Mouse (Mus musculus): ENCODE data around the gene Fgf14. TPM values are rescaled to one million over a fixed set of nuclear protein-coding genes. Genes with fewer than 3 reads are reported as not detected.
"Not testable (repeated sequence)": the region's sequence is repeated elsewhere in the genome, so short reads cannot be mapped to it uniquely, and the experiment has no call there.

Fgf14 gene
- polyA plus RNA-seq, 1 experiment from 2014 or later = 10.5 TPM

GRCm38 (mm10) chr14:124613473-124613872, 63.5 kb downstream of the Fgf14 start:
- Histone ChIP-seq H3K27me3 (ENCODE audit: control insufficient read depth, insufficient read depth, low read length) (no peaks in the 10 kb centered on the region), H3K36me3 (ENCODE audit: control insufficient read depth, insufficient read depth, low read length) (no peaks in the 10 kb centered on the region), H3K4me2 (no peak overlapping the region), H3K4me1 (ENCODE audit: control insufficient read depth, insufficient read depth, low read length) (no peaks in the 10 kb centered on the region), H3K9ac (ENCODE audit: low read length) (no peak overlapping the region), H3K9me3 (ENCODE audit: control insufficient read depth, low read length) (no peaks in the 10 kb centered on the region), H3K4me3 (ENCODE audit: low read depth, low read length) (no peak overlapping the region), H3K27ac (ENCODE audit: low read depth, low read length) (no peak overlapping the region)
- WGBS = 68% methylated on average over 2 of the region's 2 CpGs
- no peak for DNase-seq (ENCODE audit: low spot score, missing footprints)
- no peak for ATAC-seq (ENCODE audit: low FRiP score)

GRCm38 (mm10) chr14:124606036-124606711, 70.8 kb downstream of the Fgf14 start:
- no peak for ATAC-seq (ENCODE audit: low FRiP score)
- no peaks in the 10 kb centered on the region for H3K27me3 ChIP-seq (ENCODE audit: control insufficient read depth, insufficient read depth, low read length)

GRCm38 (mm10) chr14:124605031-124605743, 71.7 kb downstream of the Fgf14 start:
- no peaks in the 10 kb centered on the region for H3K27me3 ChIP-seq (ENCODE audit: control insufficient read depth, insufficient read depth, low read length)
- H3K4me2 ChIP-seq = no peak overlapping the region
- H3K9me3 ChIP-seq (ENCODE audit: control insufficient read depth, low read length) = no peaks in the 10 kb centered on the region
- no peak overlapping the region for H3K9ac ChIP-seq (ENCODE audit: low read length)
- 90% methylated on average over 1 of the region's 1 CpGs for WGBS
- H3K27ac ChIP-seq (ENCODE audit: low read depth, low read length) = no peak overlapping the region
- no peaks in the 10 kb centered on the region for H3K36me3 ChIP-seq (ENCODE audit: control insufficient read depth, insufficient read depth, low read length)
- H3K4me3 ChIP-seq (ENCODE audit: low read depth, low read length) = no peak overlapping the region
- no peak for ATAC-seq (ENCODE audit: low FRiP score)
- DNase-seq (ENCODE audit: low spot score, missing footprints) = no peak
- H3K4me1 ChIP-seq (ENCODE audit: control insufficient read depth, insufficient read depth, low read length) = no peaks in the 10 kb centered on the region

More at GRCm38 (mm10) chr14:124606036-124606711, 70.8 kb downstream of the Fgf14 start:
- no peak for DNase-seq (ENCODE audit: low spot score, missing footprints)
- Histone ChIP-seq H3K9ac (ENCODE audit: low read length) (no peak overlapping the region), H3K27ac (ENCODE audit: low read depth, low read length) (no peak overlapping the region), H3K4me1 (ENCODE audit: control insufficient read depth, insufficient read depth, low read length) (no peaks in the 10 kb centered on the region), H3K36me3 (ENCODE audit: control insufficient read depth, insufficient read depth, low read length) (no peaks in the 10 kb centered on the region), H3K4me3 (ENCODE audit: low read depth, low read length) (no peak overlapping the region), H3K9me3 (ENCODE audit: control insufficient read depth, low read length) (no peaks in the 10 kb centered on the region), H3K4me2 (no peak overlapping the region)
- 92% methylated on average over 2 of the region's 2 CpGs for WGBS

GRCm38 (mm10) chr14:124576571-124576970, 100.4 kb downstream of the Fgf14 start:
- Histone ChIP-seq H3K4me2 (no peak overlapping the region), H3K9ac (ENCODE audit: low read length) (no peak overlapping the region), H3K27ac (ENCODE audit: low read depth, low read length) (no peak overlapping the region), H3K9me3 (ENCODE audit: control insufficient read depth, low read length) (no peaks in the 10 kb centered on the region), H3K4me3 (ENCODE audit: low read depth, low read length) (no peak overlapping the region), H3K4me1 (ENCODE audit: control insufficient read depth, insufficient read depth, low read length) (no peaks in the 10 kb centered on the region), H3K27me3 (ENCODE audit: control insufficient read depth, insufficient read depth, low read length) (no peaks in the 10 kb centered on the region), H3K36me3 (ENCODE audit: control insufficient read depth, insufficient read depth, low read length) (no peaks in the 10 kb centered on the region)
- WGBS = 70% methylated on average over 1 of the region's 1 CpGs
- no peak for ATAC-seq (ENCODE audit: low FRiP score)
- no peak for DNase-seq (ENCODE audit: low spot score, missing footprints)

- WGBS = 74% methylated on average over 1 of the region's 1 CpGs
- no peak overlapping the region for H3K4me2 ChIP-seq
- H3K4me3 ChIP-seq (ENCODE audit: low read depth, low read length) = no peak overlapping the region
Measured at GRCm38 (mm10) chr14:124575130-124575885, 101.6 kb downstream of the Fgf14 start.

GRCm38 (mm10) chr14:124566445-124566844, 110.5 kb downstream of the Fgf14 start:
- WGBS = 97% methylated on average over 1 of the region's 1 CpGs
- no peaks in the 10 kb centered on the region for H3K27me3 ChIP-seq (ENCODE audit: control insufficient read depth, insufficient read depth, low read length)
- no peak for DNase-seq (ENCODE audit: low spot score, missing footprints)
- H3K36me3 ChIP-seq (ENCODE audit: control insufficient read depth, insufficient read depth, low read length) = no peaks in the 10 kb centered on the region
- no peaks in the 10 kb centered on the region for H3K9me3 ChIP-seq (ENCODE audit: control insufficient read depth, low read length)
- ATAC-seq (ENCODE audit: low FRiP score) = no peak
- no peak overlapping the region for H3K9ac ChIP-seq (ENCODE audit: low read length)
- H3K4me2 ChIP-seq = no peak overlapping the region
- no peak overlapping the region for H3K4me3 ChIP-seq (ENCODE audit: low read depth, low read length)
- H3K27ac ChIP-seq (ENCODE audit: low read depth, low read length) = no peak overlapping the region
- no peaks in the 10 kb centered on the region for H3K4me1 ChIP-seq (ENCODE audit: control insufficient read depth, insufficient read depth, low read length)

More at GRCm38 (mm10) chr14:124575130-124575885, 101.6 kb downstream of the Fgf14 start:
- Histone ChIP-seq H3K27ac (ENCODE audit: low read depth, low read length) (no peak overlapping the region), H3K36me3 (ENCODE audit: control insufficient read depth, insufficient read depth, low read length) (no peaks in the 10 kb centered on the region), H3K9ac (ENCODE audit: low read length) (no peak overlapping the region), H3K4me1 (ENCODE audit: control insufficient read depth, insufficient read depth, low read length) (no peaks in the 10 kb centered on the region), H3K27me3 (ENCODE audit: control insufficient read depth, insufficient read depth, low read length) (no peaks in the 10 kb centered on the region), H3K9me3 (ENCODE audit: control insufficient read depth, low read length) (no peaks in the 10 kb centered on the region)
- DNase-seq (ENCODE audit: low spot score, missing footprints) (no peak), ATAC-seq (ENCODE audit: low FRiP score) (no peak)

- Histone ChIP-seq H3K36me3 (ENCODE audit: control insufficient read depth, insufficient read depth, low read length) (no peaks in the 10 kb centered on the region), H3K4me3 (ENCODE audit: low read depth, low read length) (no peak overlapping the region), H3K27ac (ENCODE audit: low read depth, low read length) (no peak overlapping the region), H3K4me1 (ENCODE audit: control insufficient read depth, insufficient read depth, low read length) (no peaks in the 10 kb centered on the region), H3K9ac (ENCODE audit: low read length) (no peak overlapping the region), H3K9me3 (ENCODE audit: control insufficient read depth, low read length) (no peaks in the 10 kb centered on the region), H3K4me2 (no peak overlapping the region), H3K27me3 (ENCODE audit: control insufficient read depth, insufficient read depth, low read length) (no peaks in the 10 kb centered on the region)
- 85% methylated on average over 4 of the region's 4 CpGs for WGBS
- no peak for ATAC-seq (ENCODE audit: low FRiP score)
- DNase-seq (ENCODE audit: low spot score, missing footprints) = no peak
Measured at GRCm38 (mm10) chr14:124561544-124561943, 115.4 kb downstream of the Fgf14 start.

GRCm38 (mm10) chr14:124536106-124536505, 140.8 kb downstream of the Fgf14 start:
- Histone ChIP-seq H3K36me3 (ENCODE audit: control insufficient read depth, insufficient read depth, low read length) (no peaks in the 10 kb centered on the region), H3K9me3 (ENCODE audit: control insufficient read depth, low read length) (no peaks in the 10 kb centered on the region), H3K27ac (ENCODE audit: low read depth, low read length) (no peak overlapping the region), H3K27me3 (ENCODE audit: control insufficient read depth, insufficient read depth, low read length) (no peaks in the 10 kb centered on the region), H3K4me2 (no peak overlapping the region), H3K9ac (ENCODE audit: low read length) (no peak overlapping the region), H3K4me1 (ENCODE audit: control insufficient read depth, insufficient read depth, low read length) (no peaks in the 10 kb centered on the region), H3K4me3 (ENCODE audit: low read depth, low read length) (no peak overlapping the region)
- no peak for ATAC-seq (ENCODE audit: low FRiP score)
- no peak for DNase-seq (ENCODE audit: low spot score, missing footprints)
- 83% methylated on average over 3 of the region's 3 CpGs for WGBS

GRCm38 (mm10) chr14:124535376-124535775, 141.6 kb downstream of the Fgf14 start:
- not testable (repeated sequence) for DNase-seq (ENCODE audit: low spot score, missing footprints); H3K27ac ChIP-seq (ENCODE audit: low read depth, low read length); H3K27me3 ChIP-seq (ENCODE audit: control insufficient read depth, insufficient read depth, low read length); H3K4me2 ChIP-seq; H3K4me1 ChIP-seq (ENCODE audit: control insufficient read depth, insufficient read depth, low read length); H3K36me3 ChIP-seq (ENCODE audit: control insufficient read depth, insufficient read depth, low read length); H3K9me3 ChIP-seq (ENCODE audit: control insufficient read depth, low read length); H3K9ac ChIP-seq (ENCODE audit: low read length); H3K4me3 ChIP-seq (ENCODE audit: low read depth, low read length); ATAC-seq (ENCODE audit: low FRiP score)
- 72% methylated on average over 2 of the region's 2 CpGs for WGBS

All from midbrain, embryonic 11.5 days (tissue).